Mouse (Mus musculus): Measurements from ENCODE around the gene Dock8. TPM values are rescaled to one million over a fixed set of nuclear protein-coding genes. Genes with fewer than 3 reads are reported as not detected.

Dock8 gene
- total RNA-seq, 2 experiments from 2014 or later = 1.5 to 2.1 TPM

DNA sequence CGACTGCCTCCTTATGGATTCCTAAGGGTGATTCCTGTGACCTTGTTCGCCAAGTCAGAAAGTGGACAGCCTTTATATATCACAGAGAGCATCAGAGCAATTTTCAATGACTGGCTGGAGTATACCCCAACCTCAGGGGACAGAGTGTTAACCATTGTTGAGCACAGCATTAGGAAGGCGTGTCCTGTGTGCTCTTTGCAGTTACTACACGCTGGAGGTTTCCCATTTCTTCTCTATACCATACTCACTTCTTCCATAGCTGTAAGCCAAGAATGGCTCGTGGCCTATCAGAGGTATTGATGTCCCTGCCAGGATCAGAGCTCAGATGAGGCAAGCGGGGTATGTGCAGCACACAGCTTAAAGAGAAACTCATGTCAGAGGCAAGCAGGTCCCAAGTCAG is 181.2 kb downstream of the Dock8 start:
- no peak for DNase-seq (ENCODE audit: low spot score)

DNA sequence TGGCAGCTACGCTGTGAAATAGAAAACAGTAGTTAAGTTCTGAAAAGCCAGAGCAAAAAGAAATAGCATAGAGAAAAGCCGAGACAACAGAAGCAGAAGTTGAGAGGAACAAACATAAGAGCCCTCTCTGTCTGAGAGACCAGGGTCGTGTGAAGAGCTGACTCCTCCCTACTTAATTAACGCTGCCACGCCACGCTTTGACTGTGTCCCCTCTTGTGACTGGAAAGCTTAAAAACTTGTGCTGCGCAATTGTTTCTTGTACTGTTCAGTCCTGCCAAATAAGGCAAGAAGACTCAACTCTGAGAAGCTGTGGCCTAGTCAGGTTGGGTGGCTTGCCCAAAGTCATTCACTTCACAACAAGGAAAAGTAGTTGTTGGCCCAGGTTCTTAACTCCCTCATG is 184.7 kb downstream of the Dock8 start:
- DNase-seq (ENCODE audit: low spot score) = no peak

DNA sequence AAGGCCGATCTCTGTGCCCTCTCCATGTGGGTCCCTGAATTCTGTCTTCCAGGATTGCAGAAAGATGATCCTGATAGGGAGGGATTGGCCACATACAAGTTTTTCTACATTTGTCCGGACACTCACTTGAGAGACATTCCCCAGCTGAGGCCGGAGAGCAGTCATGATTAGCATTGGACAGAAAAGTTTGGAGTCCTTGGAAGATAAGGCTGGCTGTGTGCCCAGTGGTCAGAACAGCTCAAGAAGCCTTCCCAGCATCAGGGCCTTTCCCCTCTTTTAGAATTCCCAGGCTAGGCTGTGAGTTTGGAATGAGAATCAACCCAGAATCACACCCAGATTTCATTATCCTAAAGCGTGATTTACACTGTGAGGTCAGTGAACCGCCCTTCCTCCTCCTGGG is 187.0 kb downstream of the Dock8 start:
- no peak for DNase-seq (ENCODE audit: low spot score)

DNA sequence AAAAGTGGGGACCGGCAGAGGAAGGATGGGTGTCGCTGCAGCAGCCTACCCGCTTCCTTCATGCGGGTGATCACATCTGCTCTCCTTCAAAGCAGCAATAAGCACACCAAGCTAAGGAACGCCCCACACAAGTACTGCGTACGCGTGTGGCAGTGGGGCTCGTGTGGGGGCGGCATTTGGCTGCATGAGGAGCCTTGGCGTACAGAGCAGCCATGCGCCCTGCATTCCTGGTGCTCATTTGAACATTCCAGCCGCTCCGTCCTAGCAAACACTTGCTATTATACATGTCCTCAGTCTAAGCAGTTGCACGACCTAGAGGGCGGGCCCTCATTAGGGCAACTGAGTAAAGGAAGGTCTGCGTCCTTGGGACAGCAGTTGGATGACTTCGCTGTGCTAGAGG is 188.3 kb downstream of the Dock8 start:
- DNase-seq (ENCODE audit: low spot score) = no peak

DNA sequence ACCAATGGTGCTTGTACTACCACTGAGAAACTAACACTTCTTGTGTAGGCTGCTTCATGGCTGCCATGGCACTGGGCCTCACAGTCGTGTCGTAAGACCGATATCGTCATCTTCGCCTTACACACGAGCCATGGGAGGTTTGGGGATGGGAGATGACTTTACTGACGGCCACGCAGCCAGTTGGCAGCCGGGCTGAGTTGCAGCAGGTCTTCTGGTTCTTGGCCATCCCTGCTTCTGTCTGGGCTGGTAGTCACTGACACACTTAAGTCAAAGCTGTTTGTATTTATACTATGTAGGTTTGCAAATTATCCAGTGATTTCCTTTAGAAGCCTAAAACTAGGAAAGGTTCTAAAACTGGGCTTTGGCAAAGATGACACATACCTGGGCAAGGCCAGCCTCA is 194.4 kb downstream of the Dock8 start:
- DNase-seq (ENCODE audit: low spot score) = no peak

DNA sequence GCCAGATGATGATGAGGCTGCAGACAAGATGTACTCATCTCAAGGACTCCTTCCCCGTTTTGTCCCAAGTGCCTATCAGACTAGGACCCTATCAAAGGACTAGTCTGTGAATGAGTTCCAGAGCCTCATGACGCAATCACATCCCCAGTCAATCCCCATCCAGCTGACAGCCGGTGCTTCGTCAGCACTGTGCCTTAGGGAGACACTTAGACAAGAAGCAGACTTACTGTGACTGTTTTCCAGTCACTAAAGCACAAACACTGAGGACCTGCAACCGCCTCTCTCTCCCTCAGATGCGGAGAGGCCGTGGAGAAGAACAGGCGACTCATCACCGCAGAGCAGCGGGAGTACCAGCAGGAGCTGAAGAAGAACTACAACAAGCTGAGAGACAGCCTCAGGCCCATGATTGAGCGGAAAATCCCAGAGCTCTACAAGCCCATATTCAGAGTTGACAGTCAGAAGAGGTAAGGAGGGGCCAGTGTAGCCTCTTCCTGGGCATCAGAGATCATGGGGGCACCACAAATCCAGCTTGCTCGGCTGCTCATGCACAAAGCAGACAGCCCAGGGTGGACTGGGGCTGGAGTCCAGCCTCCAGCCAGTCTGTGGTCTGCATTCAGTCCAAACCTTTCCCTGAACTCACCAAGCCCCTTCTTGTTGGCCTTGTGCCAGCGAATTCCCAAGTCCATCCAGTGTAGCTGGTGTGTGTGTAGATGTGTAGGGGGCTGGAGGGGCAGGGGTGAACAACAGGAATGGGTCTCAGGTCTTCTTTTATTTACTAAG is 200.9 kb downstream of the Dock8 start:
- DNase-seq (ENCODE audit: low spot score) = no peak

DNA sequence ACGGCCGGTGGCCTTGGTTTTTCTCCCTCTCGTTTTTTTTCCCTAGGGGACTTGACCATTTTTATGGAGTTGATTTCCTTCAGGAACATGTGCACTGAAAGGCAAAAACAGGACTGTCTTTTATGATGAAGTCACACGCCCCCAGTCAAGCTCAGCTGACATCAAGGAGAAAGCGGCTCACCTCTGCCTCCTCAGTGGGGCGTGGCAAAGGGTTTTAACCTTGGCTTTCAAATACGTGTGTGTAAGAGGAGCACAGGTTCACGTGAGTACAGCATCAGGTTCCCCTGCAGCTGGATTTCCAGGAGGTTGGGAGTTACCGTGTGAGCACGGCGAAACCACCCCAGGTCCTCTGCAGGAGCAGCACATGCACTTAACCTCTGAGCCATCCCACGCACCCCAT is 203.7 kb downstream of the Dock8 start:
- DNase-seq (ENCODE audit: low spot score) = no peak

DNA sequence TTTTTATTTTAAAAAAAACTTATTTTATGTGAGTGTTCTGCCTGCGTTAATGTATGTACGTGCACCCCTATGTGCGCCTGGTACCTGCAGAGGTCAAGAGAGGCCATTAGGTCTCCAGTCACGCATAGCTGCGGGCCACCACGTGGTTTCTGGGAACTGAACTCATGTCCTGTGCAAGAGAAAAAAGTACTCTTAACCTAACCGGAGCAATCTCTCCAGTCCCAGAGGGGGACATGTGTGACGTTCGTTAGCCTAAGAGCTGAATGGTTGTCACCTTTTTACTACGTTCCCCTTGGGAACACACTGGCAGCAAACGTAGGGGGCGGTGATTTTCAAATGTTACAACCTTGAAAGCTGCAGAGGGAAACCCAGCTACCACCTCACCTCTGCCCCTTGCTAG is 207.6 kb downstream of the Dock8 start:
- DNase-seq (ENCODE audit: low spot score) = no peak

DNA sequence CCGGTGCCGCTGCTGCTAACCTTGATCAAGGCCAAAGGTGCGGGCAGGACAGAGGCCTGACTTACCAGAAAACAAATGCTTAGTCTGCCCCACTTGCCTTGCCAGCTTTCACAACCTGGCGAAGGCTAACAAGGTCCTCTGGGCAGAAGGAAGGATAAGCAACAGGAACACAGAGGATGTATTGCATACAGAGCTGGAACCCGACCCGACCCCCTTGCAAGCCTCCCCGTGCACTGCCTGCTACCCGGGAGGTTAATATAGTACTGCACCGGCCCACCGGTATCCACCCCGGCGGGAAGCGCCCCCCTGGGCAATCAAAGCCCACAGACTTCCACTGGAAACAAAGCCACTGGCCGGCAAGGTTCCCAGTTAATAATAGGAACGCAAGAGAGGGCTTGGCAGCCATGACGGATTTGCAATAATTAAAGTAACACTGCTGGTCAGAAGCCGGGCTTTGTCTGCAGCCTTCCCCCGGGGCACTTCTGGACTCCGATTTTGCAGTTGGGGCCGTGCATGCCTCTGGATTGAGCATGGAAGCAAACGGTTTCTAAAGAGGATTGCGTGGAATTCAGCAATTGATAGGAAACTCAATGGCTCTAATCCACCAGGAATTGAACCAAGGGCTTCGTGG is 208.5 kb downstream of the Dock8 start:
- DNase-seq (ENCODE audit: low spot score) = no peak

DNA sequence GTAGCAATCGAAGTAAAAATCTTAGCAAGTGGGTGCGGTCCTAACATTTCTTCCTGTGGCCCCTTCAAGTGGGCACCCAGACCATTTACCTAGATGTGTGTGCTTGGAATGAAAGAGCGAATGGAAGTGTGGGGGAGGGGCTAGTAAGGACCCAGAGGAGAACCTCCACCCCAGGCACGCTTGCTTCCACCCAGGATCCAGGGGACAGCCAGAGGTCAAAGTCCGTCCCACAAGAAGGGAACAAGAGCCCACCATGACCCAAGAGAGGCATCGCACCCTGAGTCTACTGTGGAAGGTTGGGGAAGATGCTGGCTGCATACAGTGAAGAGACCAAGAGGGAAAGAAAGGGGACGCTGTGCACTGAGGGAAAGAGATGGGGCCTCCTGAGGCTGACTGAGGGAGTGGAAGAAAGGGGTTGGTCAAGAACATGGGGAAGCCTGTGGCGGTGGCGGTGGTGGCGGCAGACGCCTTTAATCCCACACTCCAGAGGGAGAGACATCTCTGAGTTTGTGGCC is 209.3 kb downstream of the Dock8 start:
- DNase-seq (ENCODE audit: low spot score) = no peak

DNA sequence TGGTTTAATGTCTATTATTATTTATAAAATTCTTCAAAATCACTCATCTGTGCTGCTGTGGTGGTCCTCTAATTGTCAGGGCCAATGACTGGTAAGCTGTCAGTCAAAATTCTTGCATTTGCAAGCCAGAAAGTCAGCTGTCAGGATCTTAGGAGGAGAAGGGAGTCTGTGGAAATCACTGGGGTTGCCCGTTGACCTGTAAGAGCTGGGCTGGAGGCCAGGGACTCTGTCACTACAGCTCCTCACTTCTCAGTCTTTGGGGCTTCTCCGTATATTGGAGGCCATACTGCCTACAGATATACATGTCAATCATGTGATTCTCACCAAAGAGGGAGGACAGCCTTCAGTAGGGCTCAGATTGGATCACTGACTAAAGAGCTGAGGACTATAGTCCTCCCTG is 221.3 kb downstream of the Dock8 start:
- DNase-seq (ENCODE audit: low spot score) = no peak

DNA sequence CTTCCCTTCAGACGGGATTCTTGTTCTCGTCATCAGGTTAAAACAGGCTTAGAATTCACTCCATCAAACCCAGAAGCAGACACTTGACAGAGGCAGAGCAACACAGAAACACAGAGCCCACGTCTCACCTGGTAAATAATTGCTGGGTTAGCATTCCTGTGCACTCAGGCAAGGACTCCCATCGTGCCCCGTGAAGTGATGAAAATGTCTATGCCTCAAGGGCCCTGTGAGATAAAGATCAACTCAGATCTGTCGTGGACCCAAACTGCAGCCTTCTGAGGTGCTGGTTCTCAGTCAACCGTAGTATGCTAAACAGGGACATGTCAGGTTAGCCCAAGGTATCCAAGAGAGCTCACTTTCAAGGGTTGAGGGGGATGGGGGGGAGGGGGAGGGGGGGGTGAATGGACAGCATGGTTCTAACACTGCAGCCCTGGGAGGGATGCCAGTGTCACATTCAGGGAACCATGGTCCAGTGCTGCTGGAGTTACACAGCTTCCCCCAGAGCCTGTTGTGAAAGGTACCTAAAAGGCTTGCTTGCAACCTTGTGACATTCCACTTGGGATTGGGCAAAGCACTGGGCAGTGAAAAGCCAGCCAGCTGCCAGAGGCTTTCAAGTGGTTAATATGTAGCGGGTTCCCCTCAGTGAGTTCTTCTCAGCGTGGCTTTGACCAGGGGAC is 222.8 kb downstream of the Dock8 start:
- no peak for DNase-seq (ENCODE audit: low spot score)

DNA sequence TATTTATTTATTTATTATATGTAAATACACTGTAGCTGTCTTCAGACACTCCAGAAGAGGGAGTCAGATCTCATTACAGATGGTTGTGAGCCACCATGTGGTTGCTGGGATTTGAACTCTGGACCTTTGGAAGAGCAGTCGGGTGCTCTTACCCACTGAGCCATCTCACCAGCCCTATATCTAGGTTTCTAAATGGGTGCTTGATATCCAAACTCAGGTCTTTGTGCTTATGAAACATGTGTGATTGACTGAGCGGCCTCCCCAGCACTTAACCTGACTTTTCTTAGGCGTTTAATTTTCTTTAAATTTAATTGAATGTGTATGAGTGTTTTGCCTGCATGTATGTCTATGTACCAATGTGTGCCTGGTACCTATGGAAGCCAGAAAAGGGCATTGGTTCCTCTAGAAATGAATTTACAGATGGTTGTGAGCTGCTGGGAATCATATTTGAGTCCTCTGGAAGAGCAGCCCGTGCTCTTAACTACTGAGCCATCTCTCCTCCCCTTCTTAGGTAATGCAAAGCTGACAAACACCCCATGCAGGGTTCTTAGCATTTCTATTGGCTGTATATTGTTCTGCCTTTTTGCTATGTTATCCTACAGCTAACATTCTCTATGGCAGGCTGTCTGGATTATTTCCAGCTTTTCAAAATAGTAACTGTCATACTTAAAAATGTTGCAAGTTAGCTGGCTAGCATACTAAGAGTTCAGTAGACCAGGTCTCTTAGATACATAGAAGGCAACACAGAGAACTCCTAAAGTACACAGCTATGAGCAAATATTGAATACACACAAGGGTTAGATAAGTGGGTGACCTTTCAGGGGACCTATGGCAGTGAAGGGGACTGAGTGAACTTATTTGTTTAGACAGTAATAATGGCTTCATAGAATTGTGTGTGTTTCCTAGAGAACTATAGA is 231.0 kb downstream of the Dock8 start:
- no peak for DNase-seq (ENCODE audit: low spot score)

DNA sequence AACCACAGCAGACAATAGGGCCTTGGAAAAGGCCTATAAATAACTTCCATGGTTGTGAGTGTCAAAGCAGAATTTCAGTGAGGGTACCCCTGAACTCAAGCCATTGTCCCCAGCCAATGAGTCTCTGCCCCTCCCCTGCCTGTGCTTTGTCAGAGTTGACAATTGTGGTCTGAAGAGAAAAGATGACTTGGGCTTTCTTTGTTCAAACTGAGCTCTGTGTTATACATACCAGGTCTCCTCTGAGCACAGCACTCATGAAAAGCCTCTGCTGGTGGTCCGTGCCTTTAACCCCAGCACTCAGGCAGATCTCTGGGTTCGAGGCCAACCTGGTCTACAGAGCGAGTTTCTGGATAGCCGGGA is 231.6 kb downstream of the Dock8 start:
- DNase-seq (ENCODE audit: low spot score) = no peak

DNA sequence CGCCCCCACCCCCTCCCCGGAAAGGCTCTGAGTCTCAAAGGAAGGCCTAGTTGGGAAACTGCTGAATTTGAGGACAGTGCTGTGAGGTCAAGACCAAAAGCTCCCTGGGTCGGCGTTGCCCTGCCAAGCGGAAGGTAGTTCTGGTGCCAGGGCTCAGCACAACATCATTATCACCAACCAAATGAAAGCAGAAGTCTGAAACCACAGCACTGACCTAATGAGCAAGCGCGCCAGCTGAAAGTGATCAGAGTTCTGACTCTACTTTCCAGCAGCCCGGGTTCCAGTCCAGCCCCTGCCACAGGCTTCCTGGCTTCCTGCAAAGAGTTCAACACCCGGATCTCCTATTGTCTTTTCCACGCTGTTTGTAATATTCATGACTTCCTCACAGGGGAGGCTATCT is 232.7 kb downstream of the Dock8 start:
- DNase-seq (ENCODE audit: low spot score) = no peak

DNA sequence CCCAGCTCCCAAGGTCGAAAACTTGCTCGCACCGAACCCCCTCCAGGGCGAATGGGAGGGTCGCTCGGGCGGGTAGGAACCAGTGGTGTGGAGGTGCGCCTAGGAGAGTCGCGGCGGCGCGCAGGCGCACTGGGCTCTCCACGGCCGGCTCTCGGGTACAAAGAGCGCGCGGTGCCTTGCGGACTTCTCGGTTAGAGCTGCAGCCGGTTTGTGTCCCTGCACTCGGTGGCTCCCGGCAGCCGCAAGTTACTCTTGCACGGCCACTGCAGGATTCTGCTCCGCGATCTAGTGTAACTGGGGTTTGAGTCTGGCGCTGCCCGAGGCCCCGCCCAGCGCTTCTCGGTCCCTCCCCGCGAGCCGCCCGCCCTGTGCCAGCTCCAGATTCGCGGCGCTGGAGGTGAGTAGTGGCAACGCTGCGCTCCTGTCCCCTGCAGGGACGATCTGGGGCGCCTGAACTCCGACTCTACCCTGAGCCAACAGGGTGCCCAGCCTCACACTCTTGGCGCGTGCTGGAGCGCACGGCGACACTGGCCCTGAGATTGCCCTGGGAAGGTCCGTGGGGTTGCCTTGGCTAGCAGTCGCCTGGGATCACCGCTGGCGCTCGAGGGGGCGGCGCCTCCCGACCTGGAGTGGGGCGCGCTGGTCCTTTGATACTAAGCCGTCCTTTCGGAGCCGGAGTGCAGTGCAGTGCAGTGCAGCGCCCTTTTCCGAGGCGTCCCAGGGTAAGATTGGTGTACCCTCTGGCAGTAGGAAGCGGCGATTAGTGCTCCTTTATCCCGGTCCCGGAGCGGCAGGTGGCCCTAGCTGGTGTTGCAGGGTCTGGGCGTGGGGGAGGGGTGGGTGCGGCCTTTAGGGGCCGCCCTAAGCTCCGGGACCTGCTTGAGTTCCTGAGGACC is 237.5 kb downstream of the Dock8 start, which contains the start of gene Kank1:
TSS of gene Kank1 (plus strand) at position 380 of the 896 bp plus-strand sequence.
- peak; percentile 34 for DNase-seq (ENCODE audit: low spot score)

DNA sequence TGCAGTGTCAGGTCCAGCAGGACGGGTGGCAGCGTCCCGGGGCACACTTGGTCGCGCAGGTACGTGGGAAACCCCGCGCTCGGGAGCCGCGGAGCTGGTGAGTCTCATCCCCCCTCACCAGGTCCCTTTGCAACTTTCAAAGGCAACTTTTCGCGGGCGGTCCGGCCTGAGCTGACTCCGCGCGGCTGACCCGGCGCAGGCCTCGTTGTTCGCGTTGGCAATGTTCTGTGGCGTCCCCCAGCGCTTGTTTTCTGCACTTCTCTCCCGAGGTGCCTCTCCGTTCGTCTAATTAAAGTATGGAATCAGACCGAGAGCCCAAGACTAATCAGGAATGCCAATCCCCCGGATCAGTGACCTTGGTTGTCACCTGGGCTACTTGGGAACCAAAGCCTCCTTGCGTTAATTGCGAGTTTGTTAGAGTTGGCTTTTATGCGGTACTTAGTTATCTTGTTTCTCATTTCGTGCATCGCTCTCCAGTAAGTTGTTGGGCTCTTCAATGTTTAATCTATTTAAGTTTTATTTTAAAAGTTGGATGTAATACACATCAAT is 238.2 kb downstream of the Dock8 start:
- peak; percentile 25 for DNase-seq (ENCODE audit: low spot score)

DNA sequence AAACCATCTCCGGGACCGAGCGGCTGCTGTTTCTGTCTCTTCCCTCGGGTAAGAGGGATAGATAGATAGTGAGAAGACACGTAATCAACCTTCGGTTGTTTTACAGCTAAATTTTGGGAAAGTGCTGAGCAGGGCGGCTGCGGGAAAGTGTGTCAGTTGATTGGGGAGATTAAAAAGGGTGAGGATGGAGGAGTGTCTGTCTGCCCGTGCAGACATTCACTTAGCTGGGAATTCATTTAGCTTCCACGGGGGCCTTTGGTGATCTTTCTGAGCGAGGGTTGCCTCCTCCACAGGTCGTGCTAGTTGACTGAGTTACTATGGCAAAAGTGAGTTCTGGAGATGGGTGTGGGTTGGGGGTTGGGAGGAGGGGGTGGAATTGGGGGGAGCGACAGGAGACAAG is 238.8 kb downstream of the Dock8 start:
- DNase-seq (ENCODE audit: low spot score) = no peak

DNA sequence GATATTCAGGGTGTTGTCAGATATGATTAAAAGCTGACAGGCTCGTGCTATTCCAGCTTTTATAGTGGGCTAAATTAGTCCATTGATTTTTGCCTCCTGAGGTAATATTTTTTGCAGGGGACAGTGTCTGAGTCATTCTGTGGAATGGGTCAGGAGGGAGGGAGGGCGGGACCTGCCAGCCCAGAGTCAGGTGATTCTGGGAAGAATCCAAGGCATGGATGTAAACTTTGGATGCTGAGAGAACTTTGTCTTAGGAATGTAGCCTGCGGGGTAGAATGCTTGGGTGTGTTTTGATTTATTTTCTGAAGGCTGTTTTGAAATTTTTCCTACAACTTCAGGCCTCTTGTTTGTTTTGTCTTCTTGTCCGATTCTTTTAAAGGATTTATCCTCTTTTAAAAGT is 244.2 kb downstream of the Dock8 start:
- no peak for DNase-seq (ENCODE audit: low spot score)

DNA sequence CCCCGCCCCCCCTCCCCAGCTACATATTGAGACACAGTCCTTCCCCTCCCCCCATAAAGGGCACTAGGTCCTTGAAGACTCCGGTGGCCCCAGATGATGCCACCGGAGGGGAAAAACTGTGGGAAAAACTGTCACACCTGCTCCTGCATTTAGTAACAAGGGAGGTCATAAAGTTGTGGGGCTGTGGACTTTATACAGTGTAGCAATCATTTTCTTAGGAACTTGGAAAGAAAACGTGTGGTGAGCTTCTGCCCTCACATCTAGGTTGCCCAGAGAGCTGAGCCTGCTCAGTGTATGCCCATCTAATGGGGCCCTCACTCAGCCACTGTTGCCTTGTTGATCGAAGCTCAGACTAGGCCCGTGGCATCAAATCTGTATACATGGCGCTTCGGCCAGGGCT is 246.7 kb downstream of the Dock8 start:
- DNase-seq (ENCODE audit: low spot score) = no peak

Measured in gastrocnemius, adult 18-20 months (tissue).